In genomic region chr4:57930559-57931170, GRCm38 (mm10) we compare ENCODE assay signal across 22 mouse cellular contexts. TPM values are rescaled to one million over a fixed set of nuclear protein-coding genes. Genes with fewer than 3 reads are reported as not detected.
A peak's percentile ranks its signal among the peaks of the same experiment; 100 is the strongest.
DNase-seq lines count a peak whose midpoint lies in the region; ATAC-seq lines count a peak whose summit lies in the region.
"Had no signal": no experiment of that assay in that cellular context is flagged by ENCODE, and none has a peak within 500 bp of the region (broad histone marks: within the 10 kb centered on the region; RNA-seq: fewer than 3 reads in every experiment).

No protein-coding gene starts in this region.

- no peaks in the 10 kb centered on the region for H3K36me3 ChIP-seq in midbrain, embryonic 11.5 days (ENCODE audit: control insufficient read depth, insufficient read depth, low read length)
- no peaks in the 10 kb centered on the region for H3K36me3 ChIP-seq in midbrain, embryonic 14.5 days (ENCODE audit: control insufficient read depth, insufficient read depth, low read length)
- H3K36me3 ChIP-seq: forebrain, embryonic 12.5 days; hindbrain, embryonic 12.5 days; midbrain, embryonic 10.5 days; stomach, embryonic 15.5 days had no signal

- H3K4me1 ChIP-seq in midbrain, embryonic 11.5 days (ENCODE audit: control insufficient read depth, insufficient read depth, low read length) = no peaks in the 10 kb centered on the region
- no peaks in the 10 kb centered on the region for H3K4me1 ChIP-seq in midbrain, embryonic 14.5 days (ENCODE audit: control insufficient read depth, insufficient read depth, low read length)
- H3K4me1 ChIP-seq: forebrain, embryonic 12.5 days; heart, embryonic 10.5 days; hindbrain, embryonic 12.5 days; midbrain, embryonic 10.5 days; stomach, embryonic 15.5 days had no signal

- no peak for ATAC-seq in midbrain, embryonic 11.5 days (ENCODE audit: low FRiP score)
- ATAC-seq in midbrain, embryonic 14.5 days (ENCODE audit: low FRiP score, low TSS enrichment) = no peak
- ATAC-seq in granulocyte monocyte progenitor cell, adult 5-6 weeks (replicated peaks; ENCODE audit: poor library complexity, severe bottlenecking) = peak; percentile 93
- ATAC-seq: Patski had no signal

- H3K9ac ChIP-seq in midbrain, embryonic 11.5 days (ENCODE audit: low read length) = no peak overlapping the region
- H3K9ac ChIP-seq in midbrain, embryonic 14.5 days (replicated peaks; ENCODE audit: low read length) = no peak overlapping the region
- H3K9ac ChIP-seq: forebrain, embryonic 12.5 days; hindbrain, embryonic 12.5 days; lung, embryonic 14.5 days; stomach, embryonic 15.5 days had no signal

- H3K4me2 ChIP-seq in midbrain, embryonic 11.5 days = no peak overlapping the region
- H3K4me2 ChIP-seq in midbrain, embryonic 14.5 days (ENCODE audit: low read length) = no peak overlapping the region
- H3K4me2 ChIP-seq: forebrain, embryonic 12.5 days; hindbrain, embryonic 12.5 days; lung, embryonic 14.5 days; stomach, embryonic 15.5 days had no signal

- no peaks in the 10 kb centered on the region for H3K27me3 ChIP-seq in midbrain, embryonic 11.5 days (ENCODE audit: control insufficient read depth, insufficient read depth, low read length)
- no peaks in the 10 kb centered on the region for H3K27me3 ChIP-seq in midbrain, embryonic 14.5 days (ENCODE audit: control insufficient read depth, insufficient read depth, low read length)
- H3K27me3 ChIP-seq: forebrain, embryonic 12.5 days; hindbrain, embryonic 12.5 days; Patski; stomach, embryonic 15.5 days had no signal

- no peak overlapping the region for H3K27ac ChIP-seq in midbrain, embryonic 11.5 days (ENCODE audit: low read depth, low read length)
- no peak overlapping the region for H3K27ac ChIP-seq in midbrain, embryonic 14.5 days (replicated peaks; ENCODE audit: low read depth, low read length)
- H3K27ac ChIP-seq: forebrain, embryonic 12.5 days; heart, embryonic 10.5 days; hindbrain, embryonic 12.5 days; kidney, postnatal 0 days; midbrain, embryonic 10.5 days; stomach, embryonic 15.5 days had no signal

- WGBS in midbrain, embryonic 11.5 days = 72% methylated on average over 5 of the region's 5 CpGs
- 85% methylated on average over 5 of the region's 5 CpGs for WGBS in midbrain, embryonic 14.5 days

- peak; percentile 28 for DNase-seq in midbrain, embryonic 11.5 days (ENCODE audit: low spot score, missing footprints)
- DNase-seq in midbrain, embryonic 14.5 days = no peak
- DNase-seq in lung, postnatal 25 days (ENCODE audit: low spot score) = peak; percentile 68
- DNase-seq in right cerebral cortex, adult 18-20 months = no peak
- no peak for DNase-seq in frontal cortex, adult 2 months (ENCODE audit: extremely low spot score in 1 of 2, low spot score in 1 of 2)
- DNase-seq in gastrocnemius, adult 18-20 months (ENCODE audit: low spot score) = no peak
- DNase-seq: adrenal gland, postnatal 14 days; cerebellum, adult 18-20 months; cerebellum, postnatal 25 days; gastrocnemius, postnatal 14 days; kidney, adult 18-20 months; lung, embryonic 14.5 days; right cerebral cortex, postnatal 25 days; thymus, adult 18-20 months had no signal

- no peak overlapping the region for H3K4me3 ChIP-seq in midbrain, embryonic 11.5 days (ENCODE audit: low read depth, low read length)
- H3K4me3 ChIP-seq in midbrain, embryonic 14.5 days (replicated peaks; ENCODE audit: low read depth, low read length) = no peak overlapping the region
- H3K4me3 ChIP-seq: forebrain, embryonic 12.5 days; heart, embryonic 10.5 days; hindbrain, embryonic 12.5 days; midbrain, embryonic 10.5 days; stomach, embryonic 15.5 days had no signal

- no peaks in the 10 kb centered on the region for H3K9me3 ChIP-seq in midbrain, embryonic 11.5 days (ENCODE audit: control insufficient read depth, low read length)
- H3K9me3 ChIP-seq in midbrain, embryonic 14.5 days (ENCODE audit: control insufficient read depth, low read length) = no peaks in the 10 kb centered on the region
- H3K9me3 ChIP-seq: stomach, embryonic 15.5 days had no signal

RNA-seq across cellular contexts. Expression of gene D630039A03Rik, which starts 14.6 kb away (rescaled TPM):
- 0.04 TPM in 1 of 2 replicates, not detected in the other for polyA plus RNA-seq in midbrain, embryonic 11.5 days (2014; fragmentation: Nextera tagmentation; extraction: Ambion mirVana)
- 0.09 TPM in 1 of 2 replicates, not detected in the other for polyA plus RNA-seq in midbrain, embryonic 14.5 days (2014; fragmentation: Nextera tagmentation; extraction: Ambion mirVana)
- not detected in 2 replicates for total RNA-seq in granulocyte monocyte progenitor cell, adult 5-6 weeks (2014; fragmentation: Nextera tagmentation)
- 0.09 TPM in 1 of 2 replicates, not detected in the other for total RNA-seq in granulocyte monocyte progenitor cell, adult 5-6 weeks (2017)
- 0.32 and 0.38 TPM in 2 replicates for polyA plus RNA-seq in frontal cortex, adult 2 months (2012; rRNA removed)
- total RNA-seq in gastrocnemius, adult 18-20 months (2021) = not detected
- total RNA-seq: gastrocnemius, postnatal 14 days had no signal
- polyA plus RNA-seq: forebrain, embryonic 12.5 days had no signal

RNA-seq across cellular contexts. Expression of gene Txn1, which starts 25.5 kb away (rescaled TPM):
- 404 and 408 TPM in 2 replicates for polyA plus RNA-seq in midbrain, embryonic 11.5 days (2014; fragmentation: Nextera tagmentation; extraction: Ambion mirVana)
- polyA plus RNA-seq in midbrain, embryonic 14.5 days (2014; fragmentation: Nextera tagmentation; extraction: Ambion mirVana) = 282 and 334 TPM in 2 replicates
- 404 and 474 TPM in 2 replicates for total RNA-seq in granulocyte monocyte progenitor cell, adult 5-6 weeks (2014; fragmentation: Nextera tagmentation)
- total RNA-seq in granulocyte monocyte progenitor cell, adult 5-6 weeks (2017) = 150 and 201 TPM in 2 replicates
- polyA plus RNA-seq in frontal cortex, adult 2 months (2012; rRNA removed) = 108 and 118 TPM in 2 replicates
- total RNA-seq in gastrocnemius, adult 18-20 months (2021) = 10 to 100 TPM; 69.4 to 71.6 TPM

Comparison
In these comparisons a context has a peak if more than half of its experiments do, and no peak if none do; other contexts are left out.
1. DNase-seq: peak in midbrain, embryonic 11.5 days (single experiment) and lung, postnatal 25 days (single experiment); none in midbrain, embryonic 14.5 days (single experiment), right cerebral cortex, adult 18-20 months (single experiment), frontal cortex, adult 2 months (0 of 2) and gastrocnemius, adult 18-20 months (single experiment).